ENCODE assay signal across 8 mouse cellular contexts in genomic region chr11:87087142-87087541, GRCm38 (mm10). TPM values are rescaled to one million over a fixed set of nuclear protein-coding genes. Genes with fewer than 3 reads are reported as not detected.
DNase-seq lines count a peak whose midpoint lies in the region; ATAC-seq and TF ChIP-seq lines count a peak whose summit lies in the region.

No protein-coding gene starts in this region.

- 42% methylated on average over 2 of the region's 2 CpGs for WGBS in heart, adult 2 months
- WGBS in forebrain, postnatal 0 days = 61% methylated on average over 2 of the region's 2 CpGs
- 44% methylated on average over 2 of the region's 2 CpGs for WGBS in macrophage (ENCODE audit: missing documents)

- intact Hi-C loops in heart, adult 2 months (cut with DNase I) = no loop called here

- ATAC-seq in forebrain, postnatal 0 days = no peak

- no peaks in the 10 kb centered on the region for H3K27me3 ChIP-seq in heart, adult 2 months (ENCODE audit: control insufficient read depth, insufficient read depth, low read length)
- no peaks in the 10 kb centered on the region for H3K27me3 ChIP-seq in C2C12 (ENCODE audit: control insufficient read depth, insufficient read depth, insufficient read length)
- no peaks in the 10 kb centered on the region for H3K27me3 ChIP-seq in forebrain, postnatal 0 days (ENCODE audit: insufficient read depth, low read length)

- no peak for DNase-seq in heart, adult 2 months
- no peak for DNase-seq in heart, adult 18-20 months
- no peak for DNase-seq in forebrain, postnatal 0 days
- no peak for DNase-seq in urinary bladder, postnatal 10 days (ENCODE audit: low spot score)
- no peak for DNase-seq in right cerebral cortex, postnatal 4 days
- no peak for DNase-seq in right cerebral cortex, adult 18-20 months

- H3K9me3 ChIP-seq in forebrain, postnatal 0 days (ENCODE audit: low read length) = no peaks in the 10 kb centered on the region

- H3K79me3 ChIP-seq in C2C12 (ENCODE audit: low read depth) = peaks cover 27% of the 10 kb centered on the region

- no peak for TF ChIP-seq POLR2A in heart, adult 2 months (IDR thresholded peaks at IDR 0.05; ENCODE audit: insufficient read depth, low read depth, low read length)

- peaks cover 7% of the 10 kb centered on the region for H3K4me1 ChIP-seq in heart, adult 2 months (ENCODE audit: control insufficient read depth, insufficient read depth, low read length)
- peaks cover 12% of the 10 kb centered on the region for H3K4me1 ChIP-seq in forebrain, postnatal 0 days (ENCODE audit: insufficient read depth)

- no peak for TF ChIP-seq EP300 in heart, adult 2 months (IDR thresholded peaks at IDR 0.05; ENCODE audit: insufficient read depth, low read depth, low read length)

- peak overlapping the region; percentile 97 for H3K4me3 ChIP-seq in heart, adult 2 months
- H3K4me3 ChIP-seq in C2C12 (ENCODE audit: insufficient read depth, poor library complexity, severe bottlenecking) = peak overlapping the region; percentile 97
- peak overlapping the region; percentile 71 for H3K4me3 ChIP-seq in forebrain, postnatal 0 days (ENCODE audit: low read depth, low read length)
- H3K4me3 ChIP-seq in macrophage (ENCODE audit: inconsistent target) = peak overlapping the region; percentile 100

- no peak for TF ChIP-seq CTCF in heart, adult 2 months (IDR thresholded peaks at IDR 0.05)
- no peak for TF ChIP-seq CTCF in C2C12 (IDR thresholded peaks at IDR 0.05; ENCODE audit: control insufficient read depth, insufficient read depth, insufficient read length)
- TF ChIP-seq CTCF in forebrain, postnatal 0 days (IDR thresholded peaks at IDR 0.05; ENCODE audit: low read depth) = no peak

- H3K4me2 ChIP-seq in forebrain, postnatal 0 days (ENCODE audit: low read depth) = peak overlapping the region; percentile 72

- no peak overlapping the region for H3K9ac ChIP-seq in heart, adult 2 months (ENCODE audit: low read depth, low read length)
- peak overlapping the region; percentile 63 for H3K9ac ChIP-seq in forebrain, postnatal 0 days

- H3K36me3 ChIP-seq in heart, adult 2 months (ENCODE audit: control insufficient read depth, insufficient read depth, low read length) = peaks cover 3% of the 10 kb centered on the region; the same call in 1 of the 2 replicates
- H3K36me3 ChIP-seq in C2C12 (ENCODE audit: control insufficient read depth, insufficient read depth) = peaks cover 58% of the 10 kb centered on the region
- peaks cover 5% of the 10 kb centered on the region for H3K36me3 ChIP-seq in forebrain, postnatal 0 days (ENCODE audit: insufficient read depth)
- peaks cover 5% of the 10 kb centered on the region for H3K36me3 ChIP-seq in macrophage (ENCODE audit: inconsistent target)

- no peak overlapping the region for H3ac ChIP-seq in C2C12 (ENCODE audit: control insufficient read depth, insufficient read length, low read depth)

- no peaks in the 10 kb centered on the region; the same call in 1 of the 2 replicates for H3K79me2 ChIP-seq in heart, adult 2 months (replicated peaks; ENCODE audit: control insufficient read depth, insufficient read depth, low read length)
- peaks cover 39% of the 10 kb centered on the region for H3K79me2 ChIP-seq in C2C12 (ENCODE audit: control insufficient read depth, insufficient read depth)
- H3K79me2 ChIP-seq in macrophage (ENCODE audit: inconsistent target) = peaks cover 44% of the 10 kb centered on the region

- peak overlapping the region; percentile 86 for H3K27ac ChIP-seq in heart, adult 2 months
- no peak overlapping the region for H3K27ac ChIP-seq in forebrain, postnatal 0 days (ENCODE audit: low read depth, low read length)
- peak overlapping the region; percentile 57 for H3K27ac ChIP-seq in macrophage

TF ChIP-seq in C2C12, 6 proteins besides CTCF, POLR2A, EP300 and RAD21:
- no peak for TF ChIP-seq USF1 (IDR thresholded peaks at IDR 0.05; ENCODE audit: low read depth)
- no peak for TF ChIP-seq FOSL1 (IDR thresholded peaks at IDR 0.05; ENCODE audit: insufficient read depth, low read length, poor library complexity, severe bottlenecking)
- no peak for TF ChIP-seq MYOD1 (IDR thresholded peaks at IDR 0.05; ENCODE audit: control insufficient read depth, insufficient read length, low read depth)
- TF ChIP-seq CEBPB (IDR thresholded peaks at IDR 0.05; ENCODE audit: low read depth) = no peak
- TF ChIP-seq MAX (IDR thresholded peaks at IDR 0.05) = no peak
- no peak for TF ChIP-seq MYOG (IDR thresholded peaks at IDR 0.05; ENCODE audit: control insufficient read depth, extremely low read depth, insufficient read length)

RNA-seq across cellular contexts. Expression of gene Smg8, which starts 0.6 kb away (rescaled TPM):
- total RNA-seq in heart, adult 2 months (2021) = 1 to 10 TPM; 9.1 to 9.2 TPM
- polyA plus RNA-seq in heart, adult 2 months (2012; rRNA removed) = 4.8 and 9.1 TPM in 2 replicates
- total RNA-seq in heart, adult 18-20 months (2021) = 1 to 10 TPM; 9.1 to 9.6 TPM
- polyA plus RNA-seq in C2C12 (2012; fragmentation: generic; extraction: Trizol) = 14.4 TPM
- 25.7 and 30.2 TPM in 2 replicates for total RNA-seq in forebrain, postnatal 0 days (2014; rRNA removed)
- polyA plus RNA-seq in forebrain, postnatal 0 days (2015; fragmentation: Nextera tagmentation; extraction: Ambion mirVana) = 16.2 and 17.1 TPM in 2 replicates
- total RNA-seq in macrophage (2018; cell fraction: chromatin; rRNA removed) = 10 to 100 TPM in 18 of 26 experiments, 1 to 10 TPM in 8; 3.6 to 17.7 (median 10.9) TPM
- total RNA-seq in macrophage (2018; cell fraction: cytosol; rRNA removed) = 10 to 100 TPM; 14.2 to 21.3 (median 18.2) TPM
- 10 to 100 TPM in 22 of 26 experiments, 1 to 10 TPM in 4; 7.1 to 23.5 (median 16.2) TPM for total RNA-seq in macrophage (2018; cell fraction: nucleus; rRNA removed)
- polyA plus RNA-seq in macrophage (2018) = 14.8 to 16.3 TPM (median 15.4 TPM) in 3 replicates

RNA-seq across cellular contexts. Expression of gene Gdpd1, which starts 13.3 kb away (rescaled TPM):
- total RNA-seq in heart, adult 2 months (2021) = 10 to 100 TPM; 12.0 to 12.5 TPM
- 7.4 and 12.6 TPM in 2 replicates for polyA plus RNA-seq in heart, adult 2 months (2012; rRNA removed)
- 10 to 100 TPM in 1 of 2 experiments, 1 to 10 TPM in 1; 9.8 to 12.0 TPM for total RNA-seq in heart, adult 18-20 months (2021)
- polyA plus RNA-seq in C2C12 (2012; fragmentation: generic; extraction: Trizol) (7.7 TPM), macrophage (2018) (27.9 to 70.5 TPM (median 53.3 TPM) in 3 replicates)
- 73.7 and 85.2 TPM in 2 replicates for total RNA-seq in forebrain, postnatal 0 days (2014; rRNA removed)
- 182 and 186 TPM in 2 replicates for polyA plus RNA-seq in forebrain, postnatal 0 days (2015; fragmentation: Nextera tagmentation; extraction: Ambion mirVana)
- total RNA-seq in macrophage (2018; cell fraction: chromatin; rRNA removed) = 10 to 100 TPM in 7 of 26 experiments, 1 to 10 TPM in 19; 2.7 to 14.2 (median 7.3) TPM
- total RNA-seq in macrophage (2018; cell fraction: cytosol; rRNA removed) = 10 to 100 TPM; 34.8 to 65.9 (median 48.5) TPM
- 10 to 100 TPM in 25 of 26 experiments, 1 to 10 TPM in 1; 9.8 to 44.6 (median 27.6) TPM for total RNA-seq in macrophage (2018; cell fraction: nucleus; rRNA removed)

RNA-seq across cellular contexts. Expression of gene Prr11, which starts 21.4 kb away (rescaled TPM):
- under 1 TPM; 0.29 to 0.36 TPM for total RNA-seq in heart, adult 2 months (2021)
- 0.18 and 0.67 TPM in 2 replicates for polyA plus RNA-seq in heart, adult 2 months (2012; rRNA removed)
- total RNA-seq in heart, adult 18-20 months (2021) = under 1 TPM; 0.36 to 0.37 TPM
- 18.8 TPM for polyA plus RNA-seq in C2C12 (2012; fragmentation: generic; extraction: Trizol)
- total RNA-seq in forebrain, postnatal 0 days (2014; rRNA removed) = 0.77 and 2.1 TPM in 2 replicates
- polyA plus RNA-seq in forebrain, postnatal 0 days (2015; fragmentation: Nextera tagmentation; extraction: Ambion mirVana) = 0.90 and 1.1 TPM in 2 replicates
- total RNA-seq in macrophage (2018; cell fraction: chromatin; rRNA removed) = 1 to 10 TPM in 8 of 26 experiments, under 1 TPM in 15, not detected in 3; 0.15 to 3.9 (median 0.74) TPM
- 1 to 10 TPM in 19 of 26 experiments, under 1 TPM in 7; 0.65 to 3.6 (median 1.5) TPM for total RNA-seq in macrophage (2018; cell fraction: cytosol; rRNA removed)
- 1 to 10 TPM in 8 of 26 experiments, under 1 TPM in 18; 0.29 to 4.9 (median 0.69) TPM for total RNA-seq in macrophage (2018; cell fraction: nucleus; rRNA removed)
- polyA plus RNA-seq in macrophage (2018) = 0.32 to 6.0 TPM (median 3.3 TPM) in 3 replicates

RNA-seq across cellular contexts. Expression of gene Ska2, which starts 21.9 kb away (rescaled TPM):
- 10 to 100 TPM; 13.6 to 14.3 TPM for total RNA-seq in heart, adult 2 months (2021)
- 6.5 and 13.7 TPM in 2 replicates for polyA plus RNA-seq in heart, adult 2 months (2012; rRNA removed)
- 10 to 100 TPM; 14.6 TPM for total RNA-seq in heart, adult 18-20 months (2021)
- polyA plus RNA-seq in C2C12 (2012; fragmentation: generic; extraction: Trizol) = 15.1 TPM
- 32.2 and 41.5 TPM in 2 replicates for total RNA-seq in forebrain, postnatal 0 days (2014; rRNA removed)
- polyA plus RNA-seq in forebrain, postnatal 0 days (2015; fragmentation: Nextera tagmentation; extraction: Ambion mirVana) = 29.2 and 31.1 TPM in 2 replicates
- total RNA-seq in macrophage (2018; cell fraction: chromatin; rRNA removed) = 10 to 100 TPM in 1 of 26 experiments, 1 to 10 TPM in 17, under 1 TPM in 6, not detected in 2; 0.37 to 16.2 (median 3.0) TPM
- total RNA-seq in macrophage (2018; cell fraction: cytosol; rRNA removed) = 1 to 10 TPM in 25 of 26 experiments, under 1 TPM in 1; 0.91 to 5.1 (median 3.6) TPM
- total RNA-seq in macrophage (2018; cell fraction: nucleus; rRNA removed) = 10 to 100 TPM in 1 of 26 experiments, 1 to 10 TPM in 21, under 1 TPM in 4; 0.58 to 12.4 (median 2.1) TPM
- 2.1 to 6.6 TPM (median 6.6 TPM) in 3 replicates for polyA plus RNA-seq in macrophage (2018)

RNA-seq across cellular contexts. Expression of gene Trim37, which starts 39.7 kb away (rescaled TPM):
- 1 to 10 TPM; 5.9 to 8.3 TPM for total RNA-seq in heart, adult 2 months (2021)
- polyA plus RNA-seq in heart, adult 2 months (2012; rRNA removed) = 1.9 and 4.3 TPM in 2 replicates
- 1 to 10 TPM; 5.3 to 5.7 TPM for total RNA-seq in heart, adult 18-20 months (2021)
- polyA plus RNA-seq in C2C12 (2012; fragmentation: generic; extraction: Trizol) (11.2 TPM), macrophage (2018) (10.6 to 15.1 TPM (median 15.0 TPM) in 3 replicates)
- total RNA-seq in forebrain, postnatal 0 days (2014; rRNA removed) = 134 and 139 TPM in 2 replicates
- 47.4 and 68.7 TPM in 2 replicates for polyA plus RNA-seq in forebrain, postnatal 0 days (2015; fragmentation: Nextera tagmentation; extraction: Ambion mirVana)
- total RNA-seq in macrophage (2018; cell fraction: chromatin; rRNA removed) = 10 to 100 TPM in 19 of 26 experiments, 1 to 10 TPM in 7; 4.7 to 40.5 (median 23.8) TPM
- total RNA-seq in macrophage (2018; cell fraction: cytosol; rRNA removed) = 10 to 100 TPM in 21 of 26 experiments, 1 to 10 TPM in 5; 7.3 to 17.2 (median 12.3) TPM
- total RNA-seq in macrophage (2018; cell fraction: nucleus; rRNA removed) = 10 to 100 TPM in 16 of 26 experiments, 1 to 10 TPM in 10; 3.8 to 35.5 (median 15.8) TPM
